Mouse (Mus musculus): ENCODE measurements around the gene Bcl9. TPM values are rescaled to one million over a fixed set of nuclear protein-coding genes. Genes with fewer than 3 reads are reported as not detected.
A peak's percentile ranks its signal among the peaks of the same experiment; 100 is the strongest.

The Bcl9 gene
- polyA plus RNA-seq, 1 experiment from 2014 or later, result 37.5 TPM

DNA sequence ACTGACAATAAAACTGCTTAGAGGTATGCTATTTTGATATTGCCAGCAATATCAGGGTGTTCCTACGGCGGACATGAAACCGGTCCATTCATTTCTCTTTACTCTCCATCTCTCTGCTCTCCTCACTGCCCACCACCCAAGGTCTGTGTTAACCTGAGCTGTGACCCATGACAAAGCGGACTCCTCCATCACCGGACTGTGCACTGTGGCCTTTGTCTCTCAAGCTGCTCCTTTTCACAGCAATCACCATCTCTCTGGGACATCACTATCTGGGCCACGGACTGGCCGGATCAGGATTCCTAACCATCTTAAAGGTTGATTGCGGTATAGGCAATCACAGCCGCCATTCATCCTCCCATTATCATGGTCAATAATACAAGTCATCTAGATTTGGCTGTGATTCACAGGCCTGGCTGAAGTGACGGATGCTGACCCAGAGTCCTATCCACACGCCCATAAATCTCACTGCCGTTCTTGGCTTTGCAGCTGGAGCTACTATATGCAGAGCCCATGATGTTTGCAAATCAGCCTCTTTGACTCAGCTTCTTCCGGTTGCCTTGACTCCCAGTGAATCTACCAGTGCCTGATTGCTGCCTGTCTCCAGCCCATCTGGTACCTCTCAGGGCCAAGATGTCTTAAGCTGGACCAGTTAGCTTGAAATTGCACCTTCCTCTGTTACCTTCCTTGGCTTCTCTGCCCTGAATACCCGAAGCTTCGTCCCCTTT is 28.1 kb upstream of the Bcl9 start:
- no peaks in the 10 kb centered on the region for H3K27me3 ChIP-seq
- no peak for TF ChIP-seq CTCF (IDR thresholded peaks at IDR 0.05)
- ChIA-PET CTCF (interaction anchor here (1.2 to 1.9 kb wide), 3 partner anchors 13 to 89 kb away, joined by 4 to 9 read pairs (median 4); no protein-coding TSS in a partner anchor), POLR2A (interaction anchor here (0.8 kb wide), 1 partner anchor 9 kb away, joined by 3 read pairs; no protein-coding TSS in a partner anchor)
- in situ Hi-C loops (cut with MboI; ENCODE audit: low pct_unique_long_range_greater_than_20kb), result loop anchor here (25.0 kb wide), 1 partner anchor 238 kb away; no protein-coding TSS in a partner anchor
- no peak for ATAC-seq
- DNase-seq (ENCODE audit: low read depth, low spot score), result no peak

DNA sequence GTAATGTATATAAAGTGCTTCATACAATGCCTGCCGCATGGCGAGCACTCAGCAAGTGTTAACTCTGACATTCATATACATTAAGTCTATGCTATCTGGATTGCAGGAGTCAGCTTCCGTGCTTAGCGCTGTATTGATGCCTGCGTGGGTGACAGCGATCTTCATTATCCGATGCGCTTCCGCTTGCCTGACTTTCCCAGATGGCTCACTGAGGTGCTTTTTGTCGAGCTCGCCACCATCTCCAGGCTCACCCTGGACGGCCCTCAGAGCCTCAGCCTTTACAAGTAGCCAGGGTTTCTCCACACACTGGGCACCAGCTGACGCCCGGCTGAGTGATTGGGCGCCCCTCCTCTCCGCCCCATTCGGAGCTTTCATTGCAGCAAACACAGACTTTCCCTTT is 26.3 kb upstream of the Bcl9 start:
- no peaks in the 10 kb centered on the region for H3K27me3 ChIP-seq
- ChIA-PET CTCF (interaction anchor here (1.4 kb wide), 2 partner anchors 14 to 123 kb away, joined by 3 read pairs; no protein-coding TSS in a partner anchor), POLR2A (no interaction called here)
- in situ Hi-C loops (cut with MboI; ENCODE audit: low pct_unique_long_range_greater_than_20kb), result no loop called here
- no peak for TF ChIP-seq CTCF (IDR thresholded peaks at IDR 0.05)
- no peak for DNase-seq (ENCODE audit: low read depth, low spot score)
- ATAC-seq, result no peak

DNA sequence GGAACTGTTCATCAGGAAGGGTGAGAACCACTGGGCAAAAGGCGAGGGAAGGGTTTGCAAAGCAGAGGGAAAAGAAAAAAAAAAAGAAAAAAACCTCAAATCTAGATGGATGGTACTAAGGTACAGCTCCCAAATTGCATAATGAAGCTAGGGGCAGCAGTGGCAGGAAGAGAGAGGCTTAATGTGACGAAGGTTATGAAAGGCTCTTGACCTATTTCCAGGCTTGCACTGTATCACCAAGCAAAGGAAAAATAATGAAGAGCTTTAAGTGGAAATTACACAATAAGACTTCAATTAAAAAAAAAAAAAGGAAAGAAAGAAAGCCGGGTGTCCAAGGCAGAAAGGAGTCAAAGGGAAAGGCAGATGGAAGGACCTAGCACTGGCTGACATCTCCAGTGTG is 19.6 kb upstream of the Bcl9 start:
- no peak for TF ChIP-seq CTCF (IDR thresholded peaks at IDR 0.05)
- in situ Hi-C loops (cut with MboI; ENCODE audit: low pct_unique_long_range_greater_than_20kb), result no loop called here
- DNase-seq (ENCODE audit: low read depth, low spot score) (no peak), ATAC-seq (no peak)
- no peaks in the 10 kb centered on the region for H3K27me3 ChIP-seq
- CTCF ChIA-PET, result interaction anchor here (1.3 to 1.8 kb wide), 5 partner anchors 11 to 52 kb away, joined by 3 to 4 read pairs (median 4); no protein-coding TSS in a partner anchor
- POLR2A ChIA-PET, result interaction anchor here (1.2 kb wide), 1 partner anchor 9 kb away, joined by 3 read pairs; no protein-coding TSS in a partner anchor

DNA sequence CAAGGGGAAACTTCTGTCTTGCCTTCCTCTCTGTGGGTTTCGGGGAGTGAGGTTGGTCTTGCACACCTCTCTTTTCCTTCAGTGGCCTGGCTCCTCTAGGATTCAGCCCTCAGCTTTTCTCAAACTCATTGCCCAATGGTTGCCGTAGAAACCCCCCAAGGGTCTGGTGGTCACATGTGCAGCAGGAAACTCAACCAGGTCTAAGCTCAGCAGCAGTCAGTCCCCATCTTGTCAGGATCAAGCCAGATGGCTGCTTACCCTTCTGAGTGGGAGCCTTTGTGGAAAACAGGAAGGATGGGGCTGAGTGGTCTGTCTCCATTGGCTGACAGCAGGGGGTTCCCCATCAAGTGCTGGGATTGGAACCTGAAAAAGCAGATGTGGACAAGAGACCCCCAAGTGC is 15.7 kb upstream of the Bcl9 start:
- POLR2A ChIA-PET, result interaction anchor here (1.2 to 2.1 kb wide), 2 partner anchors 9 to 15 kb away, joined by 3 to 10 read pairs; partner anchors contain the start of gene Bcl9
- no peak for TF ChIP-seq CTCF (IDR thresholded peaks at IDR 0.05)
- ATAC-seq, result no peak
- DNase-seq (ENCODE audit: low read depth, low spot score), result no peak
- CTCF ChIA-PET, result interaction anchor here (1.3 to 2.7 kb wide), 4 partner anchors 15 to 102 kb away, joined by 3 to 8 read pairs (median 4); partner anchors contain the start of gene Bcl9
- in situ Hi-C loops (cut with MboI; ENCODE audit: low pct_unique_long_range_greater_than_20kb), result no loop called here
- no peaks in the 10 kb centered on the region for H3K27me3 ChIP-seq

- POLR2A ChIA-PET, result interaction anchor here (1.2 to 2.1 kb wide), 2 partner anchors 8 to 13 kb away, joined by 3 to 10 read pairs; partner anchors contain the start of gene Bcl9
Measured at GRCm38 (mm10) chr3:97311998-97312397, 14.3 kb upstream of the Bcl9 start.

GRCm38 (mm10) chr3:97309748-97310536 is 12.2 kb upstream of the Bcl9 start:
- no peak for TF ChIP-seq CTCF (IDR thresholded peaks at IDR 0.05)
- DNase-seq (ENCODE audit: low read depth, low spot score) (no peak), ATAC-seq (no peak)
- CTCF ChIA-PET, result interaction anchor here (0.9 to 4.6 kb wide), 4 partner anchors 9 to 114 kb away, joined by 3 to 22 read pairs (median 3); partner anchors contain the start of gene Bcl9
- POLR2A ChIA-PET, result interaction anchor here (2.3 kb wide), 1 partner anchor 13 kb away, joined by 8 read pairs; the partner anchor contains the start of gene Bcl9
- in situ Hi-C loops (cut with MboI; ENCODE audit: low pct_unique_long_range_greater_than_20kb), result no loop called here
- no peaks in the 10 kb centered on the region for H3K27me3 ChIP-seq

More at GRCm38 (mm10) chr3:97311998-97312397, 14.3 kb upstream of the Bcl9 start:
- peak; percentile 97 for DNase-seq (ENCODE audit: low read depth, low spot score)
- in situ Hi-C loops (cut with MboI; ENCODE audit: low pct_unique_long_range_greater_than_20kb), result no loop called here
- CTCF ChIA-PET, result interaction anchor here (0.8 to 2.7 kb wide), 7 partner anchors 9 to 110 kb away, joined by 3 to 8 read pairs (median 3); partner anchors contain the start of gene Bcl9
- no peak for TF ChIP-seq CTCF (IDR thresholded peaks at IDR 0.05)
- no peaks in the 10 kb centered on the region for H3K27me3 ChIP-seq
- peak; percentile 95 for ATAC-seq

- no peak for DNase-seq (ENCODE audit: low read depth, low spot score)
- POLR2A ChIA-PET, result interaction anchor here (0.7 to 2.3 kb wide), 2 partner anchors 10 to 11 kb away, joined by 3 to 8 read pairs; partner anchors contain the start of gene Bcl9
- no peak for TF ChIP-seq CTCF (IDR thresholded peaks at IDR 0.05)
- H3K27me3 ChIP-seq, result no peaks in the 10 kb centered on the region
- ATAC-seq, result no peak
- CTCF ChIA-PET, result interaction anchor here (0.5 to 4.6 kb wide), 5 partner anchors 10 to 86 kb away, joined by 3 to 22 read pairs (median 4); partner anchors contain the start of gene Bcl9
- in situ Hi-C loops (cut with MboI; ENCODE audit: low pct_unique_long_range_greater_than_20kb), result no loop called here
Measured at GRCm38 (mm10) chr3:97308440-97308839, 10.7 kb upstream of the Bcl9 start.

- no peak for DNase-seq (ENCODE audit: low read depth, low spot score)
- ATAC-seq, result no peak
- CTCF ChIA-PET, result interaction anchor here (1.1 to 1.4 kb wide), 3 partner anchors 12 to 25 kb away, joined by 3 to 4 read pairs (median 3); no protein-coding TSS in a partner anchor
- POLR2A ChIA-PET, result interaction anchor here (0.6 to 1.3 kb wide), 3 partner anchors 8 to 152 kb away, joined by 3 read pairs; partner anchors contain the start of gene Bcl9
- H3K27me3 ChIP-seq, result no peaks in the 10 kb centered on the region
- in situ Hi-C loops (cut with MboI; ENCODE audit: low pct_unique_long_range_greater_than_20kb), result no loop called here
- no peak for TF ChIP-seq CTCF (IDR thresholded peaks at IDR 0.05)
Measured at GRCm38 (mm10) chr3:97305907-97306306, 8.2 kb upstream of the Bcl9 start.

DNA sequence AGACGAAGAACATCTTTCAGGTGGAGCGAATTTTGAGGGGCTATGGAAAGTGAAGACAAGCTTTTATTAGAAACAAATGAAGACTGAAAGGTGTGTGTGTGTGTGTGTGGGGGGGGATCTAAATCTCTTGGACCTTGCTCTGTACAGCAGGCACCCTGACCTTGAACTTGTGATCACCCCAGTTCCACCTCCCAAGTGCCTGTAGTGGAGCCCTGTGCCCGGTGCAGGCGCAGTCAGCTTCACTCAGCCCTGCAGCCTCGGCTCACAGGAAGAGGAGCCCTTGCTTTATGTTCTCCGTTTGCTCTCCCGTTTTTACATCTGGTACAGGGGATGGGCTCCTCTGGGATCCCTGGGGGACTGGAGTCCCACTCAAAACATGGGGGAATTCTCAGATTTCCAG is 3.9 kb upstream of the Bcl9 start:
- in situ Hi-C loops (cut with MboI; ENCODE audit: low pct_unique_long_range_greater_than_20kb), result no loop called here
- ATAC-seq (no peak), DNase-seq (ENCODE audit: low read depth, low spot score) (no peak)
- TF ChIP-seq CTCF (IDR thresholded peaks at IDR 0.05), result no peak
- CTCF ChIA-PET, result interaction anchor here (0.8 to 0.9 kb wide), 2 partner anchors 35 to 37 kb away, joined by 3 read pairs; no protein-coding TSS in a partner anchor
- POLR2A ChIA-PET, result no interaction called here
- H3K27me3 ChIP-seq, result no peaks in the 10 kb centered on the region

DNA sequence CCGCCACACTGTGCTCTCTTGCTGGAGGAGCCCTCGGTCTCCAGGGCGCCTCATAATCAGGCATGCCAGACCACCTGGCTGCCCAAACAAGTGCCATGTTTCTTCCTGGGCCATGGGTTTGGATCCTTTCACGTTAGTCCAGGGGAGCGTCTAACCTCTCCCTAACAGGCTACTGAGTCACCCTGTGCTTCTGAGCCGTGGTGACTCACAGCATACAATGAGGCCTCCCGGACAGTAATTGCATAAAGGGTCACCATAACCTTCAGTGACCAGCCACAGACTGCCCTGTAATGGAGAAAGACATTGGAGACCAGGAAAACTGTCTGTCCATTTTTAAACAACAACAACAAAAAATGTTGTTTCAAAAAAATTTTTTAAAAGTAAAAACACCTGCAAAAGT is 2.7 kb upstream of the Bcl9 start:
- CTCF ChIA-PET, result interaction anchor here (2.8 kb wide), 1 partner anchor 40 kb away, joined by 16 read pairs; no protein-coding TSS in a partner anchor
- peak; percentile 66 for DNase-seq (ENCODE audit: low read depth, low spot score)
- TF ChIP-seq CTCF (IDR thresholded peaks at IDR 0.05), result no peak
- POLR2A ChIA-PET, result no interaction called here
- peak; percentile 51 for ATAC-seq
- H3K27me3 ChIP-seq, result no peaks in the 10 kb centered on the region
- in situ Hi-C loops (cut with MboI; ENCODE audit: low pct_unique_long_range_greater_than_20kb), result no loop called here
